Mouse (Mus musculus) small intestine, adult 2 months (tissue): ENCODE measurements around the gene Fkbp6. TPM values are rescaled to one million over a fixed set of nuclear protein-coding genes. Genes with fewer than 3 reads are reported as not detected.

Experiments used
- H3K27ac ChIP-seq: fragments of 200-500 bp; 2 replicates; pipeline ENCODE4 v1.5.1; 2012; ENCODE audit warnings: low read depth, low read length, control low read depth, inconsistent platforms; ENCODE audit not compliant: insufficient read depth
- H3K27me3 ChIP-seq: fragments of 200-500 bp; 2 replicates; pipeline ENCODE4 v1.6.1; 2012; ENCODE audit warnings: mild to moderate bottlenecking, moderate library complexity, low read length, inconsistent platforms; ENCODE audit not compliant: control insufficient read depth, insufficient read depth
- H3K36me3 ChIP-seq: fragments of 200-500 bp; 2 replicates; pipeline ENCODE4 v1.6.1; 2012; ENCODE audit warnings: mild to moderate bottlenecking, low read length, control low read depth, inconsistent platforms; ENCODE audit not compliant: control insufficient read depth, insufficient read depth
- H3K4me1 ChIP-seq: fragments of 200-500 bp; 2 replicates; pipeline ENCODE4 v1.6.1; 2012; ENCODE audit warnings: low read length, inconsistent platforms, mixed read lengths; ENCODE audit not compliant: control insufficient read depth, insufficient read depth, insufficient read length
- H3K4me3 ChIP-seq: fragments of 200-500 bp; 2 replicates; pipeline ENCODE4 v1.5.1; 2012; ENCODE audit warnings: low read depth, mild to moderate bottlenecking, control low read depth, inconsistent platforms, low read length, moderate library complexity
- CTCF ChIP-seq: fragments of 200-500 bp; IDR thresholded peaks from 2 replicates; pipeline ENCODE4 v1.5.1; 2012; ENCODE audit warnings: low read depth, mild to moderate bottlenecking, control low read depth, inconsistent platforms, low read length, moderate library complexity, mixed read lengths; ENCODE audit not compliant: insufficient replicate concordance, insufficient read length; ENCODE audit errors: extremely low read depth
- POLR2A ChIP-seq: fragments of 200-500 bp; IDR thresholded peaks from 2 replicates; pipeline ENCODE4 v1.6.1; 2012; ENCODE audit warnings: low read depth, mild to moderate bottlenecking, control low read depth, inconsistent platforms, low read length, moderate library complexity
- WGBS: fragments of 180-500 bp; shearing (Covaris S2); methylation state at CpG from one replicate; pipeline ENCODE4 v1.1.7; 2018; 5-methylcytosine and 5-hydroxymethylcytosine counted together
- polyA plus RNA-seq: library from polyadenylated mRNA; depleted of rRNA; stranded (reverse); fragments of >200 nt; gene quantifications from 2 replicates; pipeline ENCODE4 v1.2.3, GENCODE M21; 2012

Gene Fkbp6
- polyA plus RNA-seq, 1 experiment = not detected

GRCm38 (mm10) chr5:135276597-135276996, 73.2 kb downstream of the Fkbp6 start:
- no peak for TF ChIP-seq CTCF
- TF ChIP-seq POLR2A = no peak
- WGBS = 14% methylated on average over 36 of the region's 36 CpGs
- Histone ChIP-seq H3K4me1 (0 out of 2 replicates have a peak, but pooled peaks cover 7% of the 10 kb centered on the region), H3K27ac (no peak overlapping the region), H3K36me3 (no peaks in the 10 kb centered on the region), H3K4me3 (peak overlapping the region; percentile 17), H3K27me3 (no peaks in the 10 kb centered on the region)

- no peak overlapping the region for H3K27ac ChIP-seq
- H3K36me3 ChIP-seq = no peaks in the 10 kb centered on the region
- no peak overlapping the region for H3K4me3 ChIP-seq
- 64% methylated on average over 15 of the region's 15 CpGs for WGBS
- H3K4me1 ChIP-seq = 0 out of 2 replicates have a peak, but pooled peaks cover 7% of the 10 kb centered on the region
- TF ChIP-seq POLR2A (no peak), CTCF (no peak)
- H3K27me3 ChIP-seq = no peaks in the 10 kb centered on the region
These were observed 75.0 kb downstream of the Fkbp6 start for GRCm38 (mm10) chr5:135274663-135275396.

- no peaks in the 10 kb centered on the region for H3K36me3 ChIP-seq
- H3K4me1 ChIP-seq = 0 out of 2 replicates have a peak, but pooled peaks cover 3% of the 10 kb centered on the region
- TF ChIP-seq CTCF = no peak
- TF ChIP-seq POLR2A = no peak
- WGBS = 74% methylated on average over 12 of the region's 12 CpGs
- no peak overlapping the region for H3K27ac ChIP-seq
- H3K4me3 ChIP-seq = no peak overlapping the region
- no peaks in the 10 kb centered on the region for H3K27me3 ChIP-seq
These were observed 78.2 kb downstream of the Fkbp6 start for GRCm38 (mm10) chr5:135271563-135272165.

GRCm38 (mm10) chr5:135270361-135270760, 79.5 kb downstream of the Fkbp6 start:
- Histone ChIP-seq H3K36me3 (no peaks in the 10 kb centered on the region), H3K27ac (no peak overlapping the region), H3K4me3 (no peak overlapping the region), H3K27me3 (no peaks in the 10 kb centered on the region), H3K4me1 (no peaks in the 10 kb centered on the region)
- 76% methylated on average over 4 of the region's 4 CpGs for WGBS
- TF ChIP-seq CTCF (no peak), POLR2A (no peak)

- Histone ChIP-seq H3K27me3 (no peaks in the 10 kb centered on the region), H3K27ac (no peak overlapping the region), H3K4me3 (no peak overlapping the region), H3K4me1 (no peaks in the 10 kb centered on the region), H3K36me3 (no peaks in the 10 kb centered on the region)
- TF ChIP-seq POLR2A (no peak), CTCF (no peak)
- 80% methylated on average over 8 of the region's 8 CpGs for WGBS
These were observed 80.4 kb downstream of the Fkbp6 start for GRCm38 (mm10) chr5:135269451-135269850.

GRCm38 (mm10) chr5:135264548-135264947, 85.3 kb downstream of the Fkbp6 start:
- no peaks in the 10 kb centered on the region for H3K36me3 ChIP-seq
- H3K27ac ChIP-seq = no peak overlapping the region
- TF ChIP-seq POLR2A (no peak), CTCF (no peak)
- peaks cover 5% of the 10 kb centered on the region; the same call in 1 of the 2 replicates for H3K4me1 ChIP-seq
- WGBS = 15% methylated on average over 9 of the region's 9 CpGs
- no peak overlapping the region for H3K4me3 ChIP-seq
- H3K27me3 ChIP-seq = no peaks in the 10 kb centered on the region

- Histone ChIP-seq H3K27me3 (no peaks in the 10 kb centered on the region), H3K4me1 (peaks cover 5% of the 10 kb centered on the region; the same call in 1 of the 2 replicates), H3K27ac (no peak overlapping the region), H3K4me3 (no peak overlapping the region), H3K36me3 (no peaks in the 10 kb centered on the region)
- 12% methylated on average over 17 of the region's 17 CpGs for WGBS
- TF ChIP-seq POLR2A (no peak), CTCF (no peak)
These were observed 85.9 kb downstream of the Fkbp6 start for GRCm38 (mm10) chr5:135263866-135264503.
